Mouse (Mus musculus) neural tube, embryonic 15.5 days (tissue): ENCODE results near the gene Myo1c. TPM values are rescaled to one million over a fixed set of nuclear protein-coding genes. Genes with fewer than 3 reads are reported as not detected.

Experiments
- ATAC-seq: fragments of 200-750 bp; cut with Nextera tagmentation; 2 replicates; pipeline ENCODE4 v1.8.0; 2017; ENCODE audit warnings: mild to moderate bottlenecking, moderate TSS enrichment, moderate library complexity; ENCODE audit not compliant: low FRiP score
- H3K27ac ChIP-seq: fragments of 300-500 bp; sonication (generic); replicated peaks from 2 replicates; pipeline ENCODE4 v1.5.1; 2015; ENCODE audit warnings: mild to moderate bottlenecking, inconsistent platforms
- H3K27me3 ChIP-seq: fragments of 300-500 bp; sonication (generic); replicated peaks from 2 replicates; pipeline ENCODE4 v1.6.1; 2015; ENCODE audit warnings: inconsistent platforms
- H3K36me3 ChIP-seq: fragments of 300-500 bp; sonication (generic); 2 replicates; pipeline ENCODE4 v1.6.1; 2015; ENCODE audit warnings: inconsistent platforms
- H3K4me1 ChIP-seq: fragments of 300-500 bp; sonication (generic); 2 replicates; pipeline ENCODE4 v1.6.1; 2015; ENCODE audit warnings: inconsistent platforms
- H3K4me2 ChIP-seq: fragments of 300-500 bp; sonication (generic); 2 replicates; pipeline ENCODE4 v1.6.1; 2015; ENCODE audit warnings: inconsistent platforms, mild to moderate bottlenecking, moderate library complexity
- H3K4me3 ChIP-seq: fragments of 300-500 bp; sonication (generic); replicated peaks from 2 replicates; pipeline ENCODE4 v1.5.1; 2015; ENCODE audit warnings: mild to moderate bottlenecking, inconsistent platforms
- H3K9ac ChIP-seq: fragments of 300-500 bp; sonication (generic); replicated peaks from 2 replicates; pipeline ENCODE4 v1.6.1; 2015; ENCODE audit warnings: mild to moderate bottlenecking, inconsistent platforms
- H3K9me3 ChIP-seq: fragments of 300-500 bp; sonication (generic); replicated peaks from 2 replicates; pipeline ENCODE4 v1.6.1; 2016; ENCODE audit warnings: inconsistent platforms
- WGBS: fragments of 180-500 bp; shearing (Covaris S2); methylation state at CpG from one replicate; pipeline ENCODE4 v1.1.7; 2015; ENCODE audit warnings: mixed read lengths; 5-methylcytosine and 5-hydroxymethylcytosine counted together
- polyA plus RNA-seq: library from polyadenylated mRNA; unstranded; fragments of >200 nt; fragmentation: Nextera tagmentation; extraction: Ambion mirVana; gene quantifications from 2 replicates; pipeline ENCODE4 v1.2.1, GENCODE M21; 2015

Gene Myo1c
- polyA plus RNA-seq, 1 experiment from 2014 or later: 12.4 TPM

DNA sequence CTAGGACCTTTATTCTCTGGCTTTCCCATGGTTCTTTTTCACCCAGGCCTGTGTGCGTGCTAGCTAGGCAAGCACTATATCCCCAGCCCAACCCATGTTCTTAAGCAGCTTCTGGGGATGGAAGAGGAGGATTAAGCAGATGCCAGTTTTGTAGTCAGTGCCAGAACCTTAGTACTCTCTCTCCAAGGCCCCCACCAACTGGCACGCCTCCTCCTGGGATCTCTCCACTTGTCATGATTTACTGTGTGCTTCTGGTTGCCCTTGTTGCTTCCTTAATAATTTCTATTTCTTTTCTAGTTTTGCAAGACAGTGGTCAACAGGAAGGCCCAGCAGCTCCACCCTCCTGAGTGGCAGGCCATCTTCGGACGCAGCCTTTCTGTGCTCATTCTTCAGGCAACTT, 24.5 kb upstream of the Myo1c start:
- Histone ChIP-seq H3K9ac (no peak overlapping the region), H3K9me3 (no peaks in the 10 kb centered on the region), H3K4me3 (no peak overlapping the region), H3K36me3 (peaks cover 65% of the 10 kb centered on the region), H3K4me2 (no peak overlapping the region), H3K27me3 (no peaks in the 10 kb centered on the region), H3K4me1 (peaks cover 6% of the 10 kb centered on the region), H3K27ac (no peak overlapping the region)
- WGBS: 93% methylated on average over 4 of the region's 4 CpGs
- no peak for ATAC-seq

DNA sequence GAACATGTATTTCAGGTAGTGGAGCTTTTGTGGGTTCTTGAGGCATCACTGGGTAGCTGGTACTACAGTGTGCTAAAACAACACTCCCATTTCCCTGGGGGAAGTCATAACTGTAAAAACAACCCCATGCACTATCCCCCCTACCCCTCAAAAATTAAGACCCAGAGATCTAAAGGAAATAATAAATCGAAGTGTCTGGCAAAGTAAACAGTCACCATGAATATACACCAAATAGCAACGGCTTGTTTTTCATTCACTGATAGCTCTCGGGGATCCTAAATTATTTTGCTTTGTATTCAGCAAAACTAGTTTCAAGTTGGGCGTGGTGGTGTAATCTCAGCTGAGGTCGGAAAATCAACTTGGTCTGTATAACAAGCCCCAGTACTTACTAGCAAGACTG, 20.2 kb upstream of the Myo1c start:
- H3K27me3 ChIP-seq: no peaks in the 10 kb centered on the region
- peaks cover 44% of the 10 kb centered on the region for H3K36me3 ChIP-seq
- peak overlapping the region; percentile 88 for H3K4me2 ChIP-seq
- no peak for ATAC-seq
- peak overlapping the region; percentile 81 for H3K27ac ChIP-seq
- peaks cover 24% of the 10 kb centered on the region for H3K4me1 ChIP-seq
- peak overlapping the region; percentile 72 for H3K9ac ChIP-seq
- H3K9me3 ChIP-seq: no peaks in the 10 kb centered on the region
- peak overlapping the region; percentile 82 for H3K4me3 ChIP-seq
- 9% methylated on average over 5 of the region's 5 CpGs for WGBS

DNA sequence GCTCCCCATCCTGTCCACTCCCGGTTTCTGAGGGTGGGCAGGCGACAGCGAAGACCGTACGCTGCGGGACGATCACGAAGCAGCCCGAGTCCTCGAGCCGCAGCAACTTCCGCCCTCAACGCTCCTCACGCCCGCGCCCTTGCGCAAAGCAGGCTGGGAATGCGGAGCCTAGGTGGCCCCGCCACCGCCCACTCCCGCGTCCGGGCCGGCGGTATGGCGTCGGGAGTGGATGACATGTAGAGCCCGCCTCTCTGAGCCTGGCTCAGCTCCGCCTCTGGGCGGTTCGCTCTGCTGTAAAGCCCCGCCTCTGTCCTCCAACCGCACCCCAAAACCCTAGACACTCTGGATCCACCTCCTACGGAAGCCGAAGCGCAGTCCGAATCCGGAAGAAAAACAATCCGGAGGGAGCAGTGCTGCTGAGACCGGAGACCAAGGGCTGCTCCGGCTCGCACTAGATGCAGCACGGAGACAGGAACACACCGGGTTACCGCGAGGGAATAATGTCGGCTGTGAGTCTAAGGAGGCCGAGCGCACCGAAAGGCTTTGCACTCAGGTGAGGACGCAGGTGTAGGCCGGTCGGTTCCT, 19.6 kb upstream of the Myo1c start, which contains the start of gene Inpp5k:
Gene Inpp5k (plus strand): TSS at position 344 of the 585 bp plus-strand sequence.
- no peaks in the 10 kb centered on the region for H3K9me3 ChIP-seq
- H3K4me3 ChIP-seq: peak within 1 kb of the TSS; percentile 82
- peak within 1 kb of the TSS; percentile 88 for H3K4me2 ChIP-seq
- peak; percentile 100 for ATAC-seq
- H3K4me1 ChIP-seq: peaks cover 24% of the 10 kb centered on the region
- H3K27ac ChIP-seq: peak within 1 kb of the TSS; percentile 81
- peaks cover 43% of the 10 kb centered on the region for H3K36me3 ChIP-seq
- peak within 1 kb of the TSS; percentile 72 for H3K9ac ChIP-seq
- WGBS: under 1% methylated on average over 53 of the region's 53 CpGs
- no peaks in the 10 kb centered on the region for H3K27me3 ChIP-seq

DNA sequence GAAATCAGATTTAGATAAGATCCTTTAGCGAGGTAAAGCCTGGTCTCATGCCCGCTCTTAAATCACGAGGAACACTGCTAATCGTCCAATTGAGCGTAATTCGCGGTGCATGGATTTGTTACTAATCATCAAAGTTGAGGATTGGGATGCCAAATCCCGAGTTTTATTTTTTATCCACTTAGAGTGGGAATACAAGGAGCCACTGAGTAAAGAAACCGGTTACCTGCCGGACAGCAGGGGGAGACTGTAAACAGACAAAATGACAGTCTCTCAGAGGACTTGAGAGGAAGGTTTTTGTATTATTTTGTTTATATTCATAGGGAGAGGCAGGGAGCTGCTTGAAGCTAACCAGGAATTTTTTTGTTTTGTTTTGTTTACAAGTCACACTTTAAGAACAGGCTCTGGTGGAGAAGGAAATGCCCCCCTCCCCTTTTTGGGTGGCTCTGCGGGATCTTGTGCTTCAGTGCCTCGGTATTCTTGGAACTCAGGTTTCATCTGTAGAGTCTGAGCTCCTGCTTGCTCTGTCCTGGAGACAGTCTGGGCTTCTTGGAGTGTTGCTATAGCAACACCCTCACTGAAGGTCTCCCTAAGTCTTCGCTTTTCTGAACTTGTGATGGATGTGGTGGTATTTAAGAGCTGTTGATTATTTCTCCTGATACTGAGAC, 18.6 kb upstream of the Myo1c start:
- peaks cover 40% of the 10 kb centered on the region for H3K36me3 ChIP-seq
- H3K4me1 ChIP-seq: peaks cover 24% of the 10 kb centered on the region
- H3K4me3 ChIP-seq: peak overlapping the region; percentile 82
- 11% methylated on average over 13 of the region's 13 CpGs for WGBS
- H3K4me2 ChIP-seq: peak overlapping the region; percentile 88
- H3K27me3 ChIP-seq: no peaks in the 10 kb centered on the region
- no peak for ATAC-seq
- peak overlapping the region; percentile 81; the same call in 1 of the 2 replicates for H3K27ac ChIP-seq
- H3K9ac ChIP-seq: peak overlapping the region; percentile 72
- H3K9me3 ChIP-seq: no peaks in the 10 kb centered on the region

DNA sequence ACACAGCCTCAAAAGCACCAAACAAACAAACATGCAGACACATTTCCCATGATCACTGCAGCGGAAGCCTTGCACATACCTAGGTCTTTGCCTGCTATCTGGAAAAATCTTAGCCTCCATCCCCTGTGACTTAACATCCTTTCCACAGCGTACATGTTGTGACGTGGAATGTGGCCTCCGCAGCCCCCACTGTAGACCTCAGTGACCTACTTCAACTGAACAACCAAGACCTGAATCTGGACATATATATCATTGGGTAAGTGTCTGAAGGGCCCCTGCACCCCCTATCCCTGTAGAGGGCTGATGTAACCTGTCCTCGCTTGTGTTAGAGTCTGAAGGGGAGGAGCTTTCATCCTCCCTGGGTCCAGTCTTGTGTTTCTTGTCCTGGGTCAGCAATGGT, 17.4 kb upstream of the Myo1c start:
- Histone ChIP-seq H3K27ac (no peak overlapping the region), H3K9ac (no peak overlapping the region), H3K4me3 (no peak overlapping the region), H3K27me3 (no peaks in the 10 kb centered on the region), H3K9me3 (no peaks in the 10 kb centered on the region), H3K4me2 (no peak overlapping the region), H3K4me1 (peaks cover 24% of the 10 kb centered on the region), H3K36me3 (peaks cover 38% of the 10 kb centered on the region)
- ATAC-seq: no peak
- WGBS: 93% methylated on average over 5 of the region's 5 CpGs

DNA sequence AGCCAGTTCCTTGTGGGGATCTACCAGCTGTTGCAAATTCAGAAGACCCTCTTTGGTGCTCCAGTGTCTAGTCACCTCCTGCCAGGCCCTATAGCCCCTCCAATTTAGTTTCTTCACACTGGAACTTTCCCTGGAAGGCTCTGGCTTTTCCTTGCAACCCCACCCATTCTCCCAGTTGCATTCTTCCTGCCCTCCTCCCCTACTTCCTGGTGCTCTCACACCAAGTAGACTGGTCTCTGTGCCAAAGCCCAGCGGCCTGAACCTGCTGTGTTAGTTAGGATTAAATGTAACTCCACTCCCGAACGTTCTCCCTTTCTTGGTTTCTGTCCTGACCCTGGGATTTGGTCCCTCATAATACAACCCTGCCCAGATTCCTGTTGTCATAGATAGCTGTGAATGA, 15.5 kb upstream of the Myo1c start:
- peaks cover 23% of the 10 kb centered on the region for H3K4me1 ChIP-seq
- no peaks in the 10 kb centered on the region for H3K27me3 ChIP-seq
- H3K4me2 ChIP-seq: no peak overlapping the region
- no peaks in the 10 kb centered on the region for H3K9me3 ChIP-seq
- WGBS: 90% methylated on average over 3 of the region's 3 CpGs
- peaks cover 38% of the 10 kb centered on the region for H3K36me3 ChIP-seq
- no peak overlapping the region for H3K27ac ChIP-seq
- no peak overlapping the region for H3K9ac ChIP-seq
- no peak overlapping the region for H3K4me3 ChIP-seq
- no peak for ATAC-seq

DNA sequence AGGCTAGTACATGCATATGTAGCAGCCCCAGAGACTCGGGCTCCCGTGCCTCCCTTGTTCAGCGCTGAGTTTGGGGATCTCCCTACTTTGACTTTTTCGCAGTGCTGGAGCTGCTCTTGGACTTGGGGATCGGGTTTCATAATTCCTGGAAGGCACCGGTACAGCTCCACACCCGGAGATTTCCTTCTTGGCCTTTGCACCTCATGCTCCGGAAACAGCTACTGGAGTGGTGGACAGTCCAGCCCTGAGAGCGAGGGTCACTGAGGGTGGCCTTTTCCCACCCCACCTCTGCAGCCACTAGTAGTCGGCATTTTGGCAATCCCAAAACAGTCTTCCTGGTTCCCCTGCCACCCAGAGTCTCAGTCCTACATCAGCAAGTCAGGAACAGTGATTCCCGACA, 15.0 kb upstream of the Myo1c start:
- no peaks in the 10 kb centered on the region for H3K27me3 ChIP-seq
- H3K9me3 ChIP-seq: no peaks in the 10 kb centered on the region
- peaks cover 38% of the 10 kb centered on the region for H3K36me3 ChIP-seq
- no peak overlapping the region for H3K4me2 ChIP-seq
- H3K4me3 ChIP-seq: no peak overlapping the region
- peaks cover 18% of the 10 kb centered on the region for H3K4me1 ChIP-seq
- H3K27ac ChIP-seq: no peak overlapping the region
- WGBS: 78% methylated on average over 11 of the region's 11 CpGs
- ATAC-seq: no peak
- no peak overlapping the region for H3K9ac ChIP-seq

DNA sequence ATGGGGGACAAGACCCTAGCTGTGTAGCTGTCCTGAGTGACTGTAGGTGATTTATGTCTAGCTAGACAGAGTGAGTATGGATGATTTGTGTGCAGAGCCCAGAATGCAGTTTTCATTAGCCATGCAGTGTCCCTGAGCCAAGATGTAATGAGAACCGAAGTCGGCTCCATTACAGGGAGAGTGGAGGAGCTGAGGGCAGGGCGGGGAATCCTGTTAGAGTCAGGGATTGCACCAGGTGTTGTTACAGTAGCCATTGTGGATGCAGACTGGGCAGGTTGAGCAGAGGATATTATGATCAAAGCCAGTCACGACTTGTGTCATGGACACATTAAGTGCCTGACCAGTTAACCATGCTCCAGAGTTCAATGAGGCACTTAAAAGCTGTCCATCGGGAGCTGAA, 7.0 kb upstream of the Myo1c start:
- Histone ChIP-seq H3K4me3 (no peak overlapping the region), H3K4me2 (no peak overlapping the region), H3K27ac (no peak overlapping the region), H3K36me3 (peaks cover 6% of the 10 kb centered on the region; the same call in 1 of the 2 replicates), H3K27me3 (no peaks in the 10 kb centered on the region), H3K4me1 (0 out of 2 replicates have a peak, but pooled peaks cover 2% of the 10 kb centered on the region), H3K9ac (no peak overlapping the region), H3K9me3 (no peaks in the 10 kb centered on the region)
- WGBS: 82% methylated on average over 5 of the region's 5 CpGs
- ATAC-seq: no peak

DNA sequence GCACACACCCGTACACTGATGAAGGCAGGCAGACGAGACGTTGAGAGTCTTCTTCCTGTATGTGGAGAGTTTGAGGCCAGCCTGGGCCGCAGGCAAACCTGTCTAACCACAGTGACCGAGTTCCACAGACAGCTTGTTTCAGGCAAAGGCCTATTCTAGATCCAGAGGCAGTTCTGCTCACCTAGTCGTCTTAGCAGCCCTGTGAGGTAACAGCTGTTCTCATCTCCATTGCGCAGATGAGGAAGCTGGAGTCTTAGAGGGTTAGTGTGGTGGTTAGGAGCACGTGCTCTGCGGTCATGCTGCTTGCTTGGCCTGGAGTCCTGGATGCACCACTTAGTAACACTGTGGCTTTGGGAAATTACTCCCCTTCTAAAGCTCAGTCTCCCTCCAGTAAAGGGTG, 5.6 kb upstream of the Myo1c start:
- H3K4me1 ChIP-seq: peaks cover 6% of the 10 kb centered on the region; the same call in 1 of the 2 replicates
- WGBS: 87% methylated on average over 9 of the region's 9 CpGs
- ATAC-seq: no peak
- H3K27ac ChIP-seq: no peak overlapping the region
- H3K27me3 ChIP-seq: no peaks in the 10 kb centered on the region
- 0 out of 2 replicates have a peak, but pooled peaks cover 3% of the 10 kb centered on the region for H3K36me3 ChIP-seq
- H3K9ac ChIP-seq: no peak overlapping the region
- no peaks in the 10 kb centered on the region for H3K9me3 ChIP-seq
- no peak overlapping the region for H3K4me3 ChIP-seq
- H3K4me2 ChIP-seq: no peak overlapping the region

DNA sequence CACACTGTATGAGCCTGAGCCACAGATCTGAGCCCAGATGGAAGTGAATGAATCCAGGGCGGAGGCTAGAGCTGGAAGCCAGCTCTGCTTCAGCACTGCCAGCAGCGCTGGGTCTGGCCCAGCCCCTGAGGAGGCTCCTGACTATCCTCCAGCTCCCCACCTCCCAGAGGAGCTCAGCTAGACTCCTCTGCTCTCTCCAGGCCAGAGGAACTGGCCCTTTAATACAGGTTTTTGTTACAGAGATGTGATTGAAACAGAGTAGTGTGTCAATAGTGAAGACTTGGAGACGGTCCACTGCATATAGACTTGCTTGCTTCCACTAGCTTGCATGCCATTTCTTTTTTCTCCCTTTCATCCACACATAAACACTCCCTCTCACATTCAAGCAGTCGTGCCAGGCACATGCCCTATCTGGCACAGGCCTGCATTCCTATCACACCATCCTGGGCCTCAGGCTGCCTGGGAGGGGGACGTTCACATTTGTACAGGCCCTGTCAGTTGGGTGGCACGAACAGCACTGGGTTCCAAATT, 2.6 kb upstream of the Myo1c start:
- Histone ChIP-seq H3K4me3 (no peak overlapping the region), H3K27me3 (0 out of 2 replicates have a peak, but pooled peaks cover 8% of the 10 kb centered on the region), H3K4me2 (no peak overlapping the region), H3K27ac (0 out of 2 replicates have a peak overlapping the region, but pooled peaks have one; percentile 28), H3K9ac (no peak overlapping the region), H3K4me1 (peaks cover 30% of the 10 kb centered on the region), H3K9me3 (no peaks in the 10 kb centered on the region), H3K36me3 (no peaks in the 10 kb centered on the region)
- 53% methylated on average over 6 of the region's 6 CpGs for WGBS
- ATAC-seq: peak; percentile 46; the same call in 1 of the 2 replicates

DNA sequence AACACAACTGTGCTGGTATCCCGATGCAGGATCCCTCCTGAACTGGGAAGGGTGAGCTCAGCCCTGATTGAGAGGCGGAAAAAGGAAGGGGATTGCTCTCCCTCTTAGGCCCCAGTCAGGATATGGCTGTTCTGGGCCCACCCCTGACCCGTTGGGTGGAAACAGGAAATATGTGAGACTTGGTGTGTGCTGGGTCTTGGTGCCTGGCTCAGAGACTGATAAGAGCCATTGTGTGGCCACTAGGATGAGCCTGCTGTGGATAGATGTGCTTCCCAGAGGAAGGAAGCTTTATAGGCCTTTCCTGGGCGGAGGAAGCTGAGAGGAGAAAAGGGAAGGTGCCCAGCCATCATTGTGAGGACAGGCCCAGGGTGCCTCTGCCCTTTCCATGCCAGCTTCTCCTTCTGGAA, 1.1 kb upstream of the Myo1c start:
- Histone ChIP-seq H3K4me3 (no peak overlapping the region), H3K9ac (no peak overlapping the region), H3K4me1 (peaks cover 43% of the 10 kb centered on the region), H3K27me3 (peaks cover 20% of the 10 kb centered on the region), H3K27ac (0 out of 2 replicates have a peak overlapping the region, but pooled peaks have one; percentile 6), H3K4me2 (no peak overlapping the region), H3K9me3 (no peaks in the 10 kb centered on the region), H3K36me3 (no peaks in the 10 kb centered on the region)
- 73% methylated on average over 4 of the region's 4 CpGs for WGBS
- ATAC-seq: no peak

DNA sequence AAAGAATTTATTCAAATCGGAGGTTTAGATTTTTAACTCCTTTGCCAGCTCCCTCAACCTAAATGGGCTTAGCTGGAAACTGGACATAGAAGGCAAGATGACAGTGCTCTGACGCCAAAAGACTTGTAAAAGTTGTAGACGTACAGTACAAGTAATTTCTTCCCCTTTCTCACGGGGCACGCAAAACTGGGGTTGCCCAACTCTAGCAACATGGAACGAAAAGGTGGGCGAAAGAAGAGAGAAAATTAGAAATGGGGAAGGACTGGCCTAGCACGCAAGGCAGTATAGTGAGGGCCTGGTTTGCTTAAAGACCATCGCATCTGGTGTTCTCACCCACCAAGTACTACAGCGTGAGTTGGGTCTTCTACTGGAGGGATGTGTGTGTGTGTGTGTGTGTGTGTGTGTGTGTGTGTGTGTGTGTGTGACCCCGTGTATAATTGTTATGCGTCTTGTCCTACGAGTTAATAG, 688 bp downstream of the Myo1c start:
- no peak for ATAC-seq
- H3K36me3 ChIP-seq: no peaks in the 10 kb centered on the region
- H3K9ac ChIP-seq: peak overlapping the region; percentile 74
- H3K27me3 ChIP-seq: peaks cover 34% of the 10 kb centered on the region
- no peaks in the 10 kb centered on the region for H3K9me3 ChIP-seq
- peaks cover 56% of the 10 kb centered on the region for H3K4me1 ChIP-seq
- H3K27ac ChIP-seq: no peak overlapping the region
- H3K4me3 ChIP-seq: peak overlapping the region; percentile 60
- H3K4me2 ChIP-seq: peak overlapping the region; percentile 94
- 47% methylated on average over 13 of the region's 13 CpGs for WGBS
